Mouse (Mus musculus) heart, embryonic 16.5 days (tissue): ENCODE results near the gene Fam208b. TPM values are rescaled to one million over a fixed set of nuclear protein-coding genes. Genes with fewer than 3 reads are reported as not detected.

Experiments
- ATAC-seq: fragments of 200-750 bp; cut with Nextera tagmentation; replicated peaks from 2 replicates; pipeline ENCODE4 v1.8.0; 2017; ENCODE audit warnings: moderate number of reproducible peaks; ENCODE audit not compliant: insufficient read depth, low FRiP score; ENCODE audit errors: extremely low read depth
- H3K27ac ChIP-seq: fragments of 300-500 bp; sonication (generic); 2 replicates; pipeline ENCODE4 v1.5.1; 2014; ENCODE audit warnings: mild to moderate bottlenecking, low read length, control low read depth, moderate library complexity
- H3K27me3 ChIP-seq: fragments of 300-500 bp; sonication (generic); 2 replicates; pipeline ENCODE4 v1.6.1; 2014; ENCODE audit warnings: low read length, mixed read lengths; ENCODE audit not compliant: control insufficient read depth, insufficient read depth
- H3K36me3 ChIP-seq: fragments of 300-500 bp; sonication (generic); 2 replicates; pipeline ENCODE4 v1.6.1; 2014; ENCODE audit not compliant: control insufficient read depth, insufficient read depth
- H3K4me1 ChIP-seq: fragments of 300-500 bp; sonication (generic); 2 replicates; pipeline ENCODE4 v1.6.1; 2014; ENCODE audit warnings: low read length, mixed read lengths; ENCODE audit not compliant: control insufficient read depth, insufficient read depth
- H3K4me2 ChIP-seq: fragments of 300-500 bp; sonication (generic); 2 replicates; pipeline ENCODE4 v1.6.1; 2014; ENCODE audit warnings: low read depth, mild to moderate bottlenecking, control low read depth, low read length
- H3K4me3 ChIP-seq: fragments of 300-500 bp; sonication (generic); 2 replicates; pipeline ENCODE4 v1.5.1; 2014; ENCODE audit warnings: mild to moderate bottlenecking, control low read depth, low read length
- H3K9ac ChIP-seq: fragments of 300-500 bp; sonication (generic); 2 replicates; pipeline ENCODE4 v1.6.1; 2014; ENCODE audit warnings: low read length, control low read depth
- H3K9me3 ChIP-seq: fragments of 300-500 bp; sonication (generic); replicated peaks from 2 replicates; pipeline ENCODE4 v1.6.1; 2016; ENCODE audit warnings: low read length; ENCODE audit not compliant: control insufficient read depth
- WGBS: fragments of 180-500 bp; shearing (Covaris S2); extraction: QIAGEN DNeasy Blood & Tissue Kit; methylation state at CpG from one replicate; pipeline ENCODE4 v1.1.7; 2014; 5-methylcytosine and 5-hydroxymethylcytosine counted together
- polyA plus RNA-seq: library from polyadenylated mRNA; unstranded; fragments of >200 nt; fragmentation: Nextera tagmentation; extraction: Ambion mirVana; gene quantifications from 2 replicates; pipeline ENCODE4 v1.2.1, GENCODE M21; 2015

Fam208b gene
- 6.7 and 7.6 TPM in 2 replicates for polyA plus RNA-seq

GRCm38 (mm10) chr13:3610795-3611438 lies at the start of gene Fam208b:
TSS of gene Fam208b (minus strand) at chr13:3611108.
- peak; percentile 100 for ATAC-seq
- Histone ChIP-seq H3K4me3 (peak within 1 kb of the TSS; percentile 96), H3K4me1 (peaks cover 3% of the 10 kb centered on the region; the same call in 1 of the 2 replicates), H3K9me3 (peaks cover 5% of the 10 kb centered on the region; the same call in 1 of the 2 replicates), H3K27me3 (no peaks in the 10 kb centered on the region), H3K4me2 (peak within 1 kb of the TSS; percentile 85), H3K27ac (peak within 1 kb of the TSS; percentile 96), H3K9ac (peak within 1 kb of the TSS; percentile 91), H3K36me3 (no peaks in the 10 kb centered on the region)
- WGBS, result 1% methylated on average over 58 of the region's 58 CpGs

- no peaks in the 10 kb centered on the region for H3K27me3 ChIP-seq
- 69% methylated on average over 16 of the region's 16 CpGs for WGBS
- H3K4me3 ChIP-seq, result no peak overlapping the region
- no peak for ATAC-seq
- no peaks in the 10 kb centered on the region for H3K4me1 ChIP-seq
- no peaks in the 10 kb centered on the region for H3K9me3 ChIP-seq
- H3K27ac ChIP-seq, result no peak overlapping the region
- H3K36me3 ChIP-seq, result no peaks in the 10 kb centered on the region
- H3K9ac ChIP-seq, result no peak overlapping the region
- no peak overlapping the region for H3K4me2 ChIP-seq
Measured at GRCm38 (mm10) chr13:3659163-3660160, 48.6 kb upstream of the Fam208b start.

GRCm38 (mm10) chr13:3654432-3654831 lies 43.5 kb upstream of the Fam208b start:
- Histone ChIP-seq H3K9ac (no peak overlapping the region), H3K27me3 (no peaks in the 10 kb centered on the region), H3K4me2 (no peak overlapping the region), H3K36me3 (0 out of 2 replicates have a peak, but pooled peaks cover 1% of the 10 kb centered on the region), H3K4me1 (no peaks in the 10 kb centered on the region), H3K27ac (no peak overlapping the region), H3K9me3 (no peaks in the 10 kb centered on the region), H3K4me3 (no peak overlapping the region)
- ATAC-seq, result no peak
- 78% methylated on average over 2 of the region's 2 CpGs for WGBS

- Histone ChIP-seq H3K27ac (no peak overlapping the region), H3K9me3 (no peaks in the 10 kb centered on the region), H3K9ac (no peak overlapping the region), H3K36me3 (0 out of 2 replicates have a peak, but pooled peaks cover 2% of the 10 kb centered on the region), H3K4me1 (no peaks in the 10 kb centered on the region), H3K27me3 (no peaks in the 10 kb centered on the region), H3K4me2 (no peak overlapping the region), H3K4me3 (no peak overlapping the region)
- WGBS, result 79% methylated on average over 4 of the region's 4 CpGs
- ATAC-seq, result no peak
Measured at GRCm38 (mm10) chr13:3650569-3650968, 39.7 kb upstream of the Fam208b start.

- WGBS, result 86% methylated on average over 7 of the region's 7 CpGs
- Histone ChIP-seq H3K36me3 (0 out of 2 replicates have a peak, but pooled peaks cover 2% of the 10 kb centered on the region), H3K27ac (no peak overlapping the region), H3K4me3 (no peak overlapping the region), H3K4me2 (no peak overlapping the region), H3K9me3 (no peaks in the 10 kb centered on the region), H3K4me1 (no peaks in the 10 kb centered on the region), H3K9ac (no peak overlapping the region), H3K27me3 (no peaks in the 10 kb centered on the region)
- no peak for ATAC-seq
Measured at GRCm38 (mm10) chr13:3646566-3646965, 35.7 kb upstream of the Fam208b start.

- H3K27ac ChIP-seq, result no peak overlapping the region
- H3K9ac ChIP-seq, result no peak overlapping the region
- H3K9me3 ChIP-seq, result no peaks in the 10 kb centered on the region
- H3K4me2 ChIP-seq, result no peak overlapping the region
- no peak for ATAC-seq
- no peaks in the 10 kb centered on the region for H3K27me3 ChIP-seq
- H3K36me3 ChIP-seq, result 0 out of 2 replicates have a peak, but pooled peaks cover 2% of the 10 kb centered on the region
- no peaks in the 10 kb centered on the region for H3K4me1 ChIP-seq
- WGBS, result 71% methylated on average over 3 of the region's 3 CpGs
- H3K4me3 ChIP-seq, result no peak overlapping the region
Measured at GRCm38 (mm10) chr13:3645919-3646318, 35.0 kb upstream of the Fam208b start.

GRCm38 (mm10) chr13:3644871-3645270 lies 34.0 kb upstream of the Fam208b start:
- no peak overlapping the region for H3K27ac ChIP-seq
- H3K4me1 ChIP-seq, result no peaks in the 10 kb centered on the region
- H3K4me2 ChIP-seq, result no peak overlapping the region
- H3K27me3 ChIP-seq, result no peaks in the 10 kb centered on the region
- ATAC-seq, result no peak
- H3K36me3 ChIP-seq, result 0 out of 2 replicates have a peak, but pooled peaks cover 2% of the 10 kb centered on the region
- H3K9me3 ChIP-seq, result no peaks in the 10 kb centered on the region
- H3K4me3 ChIP-seq, result no peak overlapping the region
- 87% methylated on average over 5 of the region's 5 CpGs for WGBS
- H3K9ac ChIP-seq, result no peak overlapping the region

GRCm38 (mm10) chr13:3642538-3642937 lies 31.6 kb upstream of the Fam208b start:
- H3K27me3 ChIP-seq, result no peaks in the 10 kb centered on the region
- H3K4me3 ChIP-seq, result no peak overlapping the region
- H3K36me3 ChIP-seq, result no peaks in the 10 kb centered on the region
- ATAC-seq, result no peak
- no peak overlapping the region for H3K9ac ChIP-seq
- H3K4me1 ChIP-seq, result no peaks in the 10 kb centered on the region
- H3K9me3 ChIP-seq, result no peaks in the 10 kb centered on the region
- H3K27ac ChIP-seq, result no peak overlapping the region
- H3K4me2 ChIP-seq, result no peak overlapping the region
- WGBS, result 74% methylated on average over 5 of the region's 5 CpGs

GRCm38 (mm10) chr13:3642049-3642448 lies 31.1 kb upstream of the Fam208b start:
- Histone ChIP-seq H3K4me1 (no peaks in the 10 kb centered on the region), H3K4me3 (no peak overlapping the region), H3K27me3 (no peaks in the 10 kb centered on the region), H3K9ac (no peak overlapping the region), H3K36me3 (no peaks in the 10 kb centered on the region), H3K27ac (no peak overlapping the region), H3K9me3 (no peaks in the 10 kb centered on the region), H3K4me2 (no peak overlapping the region)
- ATAC-seq, result peak; percentile 52; the same call in 1 of the 2 replicates
- WGBS, result 70% methylated on average over 9 of the region's 9 CpGs
